Mouse (Mus musculus): Measurements from ENCODE around the gene Ddx47.

- TF ChIP-seq CTCF (IDR thresholded peaks at IDR 0.05; ENCODE audit: low read depth, low read length) (no peak), POLR2A (IDR thresholded peaks at IDR 0.05; ENCODE audit: borderline replicate concordance, low read depth, low read length) (no peak)
Observed at GRCm38 (mm10) chr6:135026755-135027154, 15.3 kb downstream of the Ddx47 start.

All from bone marrow macrophage, adult 2 months (primary cell).